Mouse (Mus musculus): Measurements from ENCODE around the gene Nrp2.

The Nrp2 gene

GRCm38 (mm10) chr1:62703158-62704116 is at the start of gene Nrp2:
Gene Nrp2 (plus strand): TSS chr1:62703285.
- DNase-seq (ENCODE audit: low spot score in 2 of 2): peak; percentile 79 to 86

GRCm38 (mm10) chr1:62654436-62654835 is 48.6 kb upstream of the Nrp2 start:
- no peak for DNase-seq (ENCODE audit: low spot score in 2 of 2)

- peak; percentile 2 to 17 for DNase-seq (ENCODE audit: low spot score in 2 of 2)
These were observed 38.0 kb upstream of the Nrp2 start for GRCm38 (mm10) chr1:62664960-62665645.

GRCm38 (mm10) chr1:62665771-62666730 is 37.0 kb upstream of the Nrp2 start:
- DNase-seq (ENCODE audit: low spot score in 2 of 2): no peak

- no peak for DNase-seq (ENCODE audit: low spot score in 2 of 2)
These were observed 36.3 kb upstream of the Nrp2 start for GRCm38 (mm10) chr1:62666780-62667179.

- DNase-seq (ENCODE audit: low spot score in 2 of 2): no peak
These were observed 24.3 kb upstream of the Nrp2 start for GRCm38 (mm10) chr1:62678611-62679344.

GRCm38 (mm10) chr1:62679466-62679865 is 23.6 kb upstream of the Nrp2 start:
- no peak for DNase-seq (ENCODE audit: low spot score in 2 of 2)

- DNase-seq (ENCODE audit: low spot score in 2 of 2): no peak
These were observed 20.4 kb upstream of the Nrp2 start for GRCm38 (mm10) chr1:62682456-62683385.

GRCm38 (mm10) chr1:62683498-62683897 is 19.6 kb upstream of the Nrp2 start:
- no peak for DNase-seq (ENCODE audit: low spot score in 2 of 2)

- DNase-seq (ENCODE audit: low spot score in 2 of 2): no peak
These were observed 15.6 kb upstream of the Nrp2 start for GRCm38 (mm10) chr1:62687511-62687910.

- DNase-seq (ENCODE audit: low spot score in 2 of 2): no peak
These were observed 11.9 kb upstream of the Nrp2 start for GRCm38 (mm10) chr1:62691175-62691574.

GRCm38 (mm10) chr1:62696312-62696982 is 6.6 kb upstream of the Nrp2 start:
- DNase-seq (ENCODE audit: low spot score in 2 of 2): no peak

- DNase-seq (ENCODE audit: low spot score in 2 of 2): no peak
These were observed 6.1 kb upstream of the Nrp2 start for GRCm38 (mm10) chr1:62696983-62697341.

- DNase-seq (ENCODE audit: low spot score in 2 of 2): no peak
These were observed 5.7 kb upstream of the Nrp2 start for GRCm38 (mm10) chr1:62697353-62697752.

GRCm38 (mm10) chr1:62699801-62700200 is 3.3 kb upstream of the Nrp2 start:
- no peak for DNase-seq (ENCODE audit: low spot score in 2 of 2)

- DNase-seq (ENCODE audit: low spot score in 2 of 2): peak; percentile 65 to 77
These were observed 1.8 kb upstream of the Nrp2 start for GRCm38 (mm10) chr1:62701065-62701921.

GRCm38 (mm10) chr1:62702743-62703142 is 342 bp upstream of the Nrp2 start:
- no peak for DNase-seq (ENCODE audit: low spot score in 2 of 2)

- no peak for DNase-seq (ENCODE audit: low spot score in 2 of 2)
These were observed 1.2 kb downstream of the Nrp2 start for GRCm38 (mm10) chr1:62704117-62704888.

Data from urinary bladder, postnatal 36 days (tissue).